Mouse (Mus musculus): ENCODE measurements around the gene Tstd2. TPM values are rescaled to one million over a fixed set of nuclear protein-coding genes. Genes with fewer than 3 reads are reported as not detected.

The Tstd2 gene
- polyA plus RNA-seq, 1 experiment from 2014 or later: 24.9 TPM

GRCm38 (mm10) chr4:46064961-46065360 is 73.5 kb downstream of the Tstd2 start:
- Histone ChIP-seq H3K36me3 (ENCODE audit: control insufficient read depth, insufficient read depth, low read length) (no peaks in the 10 kb centered on the region), H3K9ac (ENCODE audit: low read depth, low read length) (no peak overlapping the region), H3K4me3 (ENCODE audit: low read depth, low read length) (no peak overlapping the region), H3K4me2 (ENCODE audit: low read length) (no peak overlapping the region), H3K4me1 (ENCODE audit: control insufficient read depth, insufficient read depth, low read length) (no peaks in the 10 kb centered on the region), H3K27ac (ENCODE audit: low read length) (no peak overlapping the region), H3K27me3 (ENCODE audit: control insufficient read depth, insufficient read depth, low read depth, low read length) (no peaks in the 10 kb centered on the region), H3K9me3 (replicated peaks; ENCODE audit: control insufficient read depth, low read length, poor library complexity, severe bottlenecking) (no peaks in the 10 kb centered on the region)
- ATAC-seq: no peak
- 75% methylated on average over 3 of the region's 3 CpGs for WGBS

Other genes with a start within 250 kb of the Tstd2 start
- gene Ccdc180, start 248.4 kb downstream of the Tstd2 start, polyA plus RNA-seq (2015; fragmentation: Nextera tagmentation; extraction: Ambion mirVana): 0.39 and 0.59 TPM in 2 replicates
- 24.9 and 26.1 TPM in 2 replicates for gene Tdrd7, start 173.4 kb downstream of the Tstd2 start, polyA plus RNA-seq (2015; fragmentation: Nextera tagmentation; extraction: Ambion mirVana)
- 0.80 and 0.85 TPM in 2 replicates for gene Tmod1, start 99.8 kb downstream of the Tstd2 start, polyA plus RNA-seq (2015; fragmentation: Nextera tagmentation; extraction: Ambion mirVana)
- gene Ncbp1, start 81 bp downstream of the Tstd2 start, polyA plus RNA-seq (2015; fragmentation: Nextera tagmentation; extraction: Ambion mirVana): 70.2 and 75.7 TPM in 2 replicates
- 28.1 and 34.2 TPM in 2 replicates for gene Xpa, start 57.6 kb upstream of the Tstd2 start, polyA plus RNA-seq (2015; fragmentation: Nextera tagmentation; extraction: Ambion mirVana)
- not detected in 2 replicates for gene Foxe1, start 204.9 kb upstream of the Tstd2 start, polyA plus RNA-seq (2015; fragmentation: Nextera tagmentation; extraction: Ambion mirVana)

Measured in midbrain, embryonic 16.5 days (tissue).